Mouse (Mus musculus): ENCODE results near the gene Nrtn. TPM values are rescaled to one million over a fixed set of nuclear protein-coding genes. Genes with fewer than 3 reads are reported as not detected.

Nrtn gene
- polyA plus RNA-seq, 1 experiment from 2014 or later, result 32.4 TPM

DNA sequence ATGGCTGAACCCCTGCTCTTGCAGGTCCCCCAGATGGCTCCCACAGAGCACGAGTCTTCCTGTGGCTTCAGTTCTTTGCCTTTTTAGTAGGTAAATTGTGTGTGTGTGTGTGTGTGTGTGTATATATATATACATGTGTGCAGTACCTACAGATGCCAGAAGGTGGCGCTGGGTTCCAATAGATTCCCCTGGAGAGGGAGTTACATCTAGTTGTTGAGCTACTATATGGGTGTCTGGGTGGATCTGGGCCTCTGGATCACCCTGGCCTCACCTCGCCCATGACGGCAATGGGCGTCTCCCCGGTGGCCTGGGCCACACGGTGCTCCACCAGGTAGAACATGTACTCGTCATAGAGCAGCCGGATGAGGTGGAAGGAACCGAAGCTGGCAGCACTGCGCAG, 20.2 kb upstream of the Nrtn start:
- no peaks in the 10 kb centered on the region for H3K27me3 ChIP-seq (ENCODE audit: control insufficient read depth, insufficient read depth, low read length)
- WGBS, result 92% methylated on average over 11 of the region's 11 CpGs
- no peak overlapping the region for H3K4me2 ChIP-seq (replicated peaks; ENCODE audit: low read depth)
- H3K9ac ChIP-seq (ENCODE audit: low read length), result no peak overlapping the region
- H3K4me3 ChIP-seq (ENCODE audit: low read depth, low read length), result no peak overlapping the region
- TF ChIP-seq EP300 (optimal IDR thresholded peaks at IDR 0.05) (no peak), CTCF (IDR thresholded peaks at IDR 0.05; ENCODE audit: low read depth) (peak; percentile 39)
- ATAC-seq (ENCODE audit: low FRiP score, low TSS enrichment) (no peak), DNase-seq (ENCODE audit: low spot score) (no peak)
- peaks cover 6% of the 10 kb centered on the region; the same call in 1 of the 2 replicates for H3K36me3 ChIP-seq (ENCODE audit: control insufficient read depth, insufficient read depth, low read length)
- H3K9me3 ChIP-seq (ENCODE audit: control insufficient read depth, low read length), result no peaks in the 10 kb centered on the region
- H3K27ac ChIP-seq (replicated peaks), result no peak overlapping the region
- no peaks in the 10 kb centered on the region for H3K4me1 ChIP-seq (replicated peaks; ENCODE audit: control insufficient read depth, insufficient read depth)

DNA sequence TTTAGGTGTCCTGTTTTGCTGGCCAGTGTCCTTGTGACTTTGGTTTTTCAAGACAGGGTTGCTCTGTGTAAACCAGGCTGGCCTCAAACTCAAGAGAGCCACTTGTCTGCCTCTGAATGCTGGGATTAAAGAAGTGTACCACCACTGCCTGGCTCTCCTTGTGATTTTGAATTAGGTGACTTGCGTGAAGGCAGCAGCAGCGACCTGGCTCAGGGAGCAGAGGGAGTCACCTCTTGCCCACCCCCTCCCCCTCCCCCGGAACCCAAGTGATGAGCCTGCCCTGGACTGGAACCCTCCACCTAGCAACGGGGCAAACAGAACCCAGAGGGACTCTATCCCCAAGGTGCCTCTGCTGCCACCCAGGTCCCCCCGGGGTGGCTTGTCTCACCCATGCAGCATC, 12.6 kb upstream of the Nrtn start, which contains the start of gene Prr22:
Gene Prr22 (plus strand): TSS at position 301 of the 400 bp plus-strand sequence.
- no peak within 1 kb of the TSS for H3K27ac ChIP-seq (replicated peaks)
- H3K9ac ChIP-seq (ENCODE audit: low read length), result no peak within 1 kb of the TSS
- peaks cover 12% of the 10 kb centered on the region; the same call in 1 of the 2 replicates for H3K36me3 ChIP-seq (ENCODE audit: control insufficient read depth, insufficient read depth, low read length)
- no peaks in the 10 kb centered on the region for H3K4me1 ChIP-seq (replicated peaks; ENCODE audit: control insufficient read depth, insufficient read depth)
- no peak within 1 kb of the TSS for H3K4me3 ChIP-seq (ENCODE audit: low read depth, low read length)
- ATAC-seq (ENCODE audit: low FRiP score, low TSS enrichment) (no peak), DNase-seq (ENCODE audit: low spot score) (no peak)
- 88% methylated on average over 5 of the region's 5 CpGs for WGBS
- no peak within 1 kb of the TSS for H3K4me2 ChIP-seq (replicated peaks; ENCODE audit: low read depth)
- no peaks in the 10 kb centered on the region for H3K9me3 ChIP-seq (ENCODE audit: control insufficient read depth, low read length)
- TF ChIP-seq EP300 (optimal IDR thresholded peaks at IDR 0.05) (no peak), CTCF (IDR thresholded peaks at IDR 0.05; ENCODE audit: low read depth) (no peak)
- no peaks in the 10 kb centered on the region for H3K27me3 ChIP-seq (ENCODE audit: control insufficient read depth, insufficient read depth, low read length)

DNA sequence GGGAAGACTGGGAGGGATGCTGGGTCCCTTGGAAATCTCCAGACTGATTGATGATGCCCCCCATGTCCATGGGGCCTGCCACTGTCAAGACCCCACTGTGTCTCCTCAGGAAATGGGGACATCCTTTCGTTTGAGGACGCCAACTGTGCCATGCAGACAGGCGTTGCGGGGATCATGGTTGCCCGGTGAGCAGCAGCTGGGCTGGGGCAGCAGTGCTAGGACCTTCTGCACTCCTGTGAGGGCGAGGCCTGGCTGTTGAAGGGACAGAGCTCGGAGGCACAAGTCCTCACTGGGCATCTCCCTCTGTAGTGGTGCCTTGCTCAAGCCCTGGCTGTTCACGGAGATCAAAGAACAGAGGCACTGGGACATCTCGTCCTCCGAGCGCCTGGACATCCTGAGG, 11.6 kb upstream of the Nrtn start:
- H3K27me3 ChIP-seq (ENCODE audit: control insufficient read depth, insufficient read depth, low read length), result no peaks in the 10 kb centered on the region
- no peaks in the 10 kb centered on the region for H3K9me3 ChIP-seq (ENCODE audit: control insufficient read depth, low read length)
- H3K36me3 ChIP-seq (ENCODE audit: control insufficient read depth, insufficient read depth, low read length), result peaks cover 12% of the 10 kb centered on the region; the same call in 1 of the 2 replicates
- no peak for DNase-seq (ENCODE audit: low spot score)
- H3K4me3 ChIP-seq (ENCODE audit: low read depth, low read length), result no peak overlapping the region
- ATAC-seq (ENCODE audit: low FRiP score, low TSS enrichment), result no peak
- no peaks in the 10 kb centered on the region for H3K4me1 ChIP-seq (replicated peaks; ENCODE audit: control insufficient read depth, insufficient read depth)
- TF ChIP-seq EP300 (optimal IDR thresholded peaks at IDR 0.05), result no peak
- no peak for TF ChIP-seq CTCF (IDR thresholded peaks at IDR 0.05; ENCODE audit: low read depth)
- H3K27ac ChIP-seq (replicated peaks), result no peak overlapping the region
- 94% methylated on average over 11 of the region's 11 CpGs for WGBS
- no peak overlapping the region for H3K9ac ChIP-seq (ENCODE audit: low read length)
- H3K4me2 ChIP-seq (replicated peaks; ENCODE audit: low read depth), result no peak overlapping the region

DNA sequence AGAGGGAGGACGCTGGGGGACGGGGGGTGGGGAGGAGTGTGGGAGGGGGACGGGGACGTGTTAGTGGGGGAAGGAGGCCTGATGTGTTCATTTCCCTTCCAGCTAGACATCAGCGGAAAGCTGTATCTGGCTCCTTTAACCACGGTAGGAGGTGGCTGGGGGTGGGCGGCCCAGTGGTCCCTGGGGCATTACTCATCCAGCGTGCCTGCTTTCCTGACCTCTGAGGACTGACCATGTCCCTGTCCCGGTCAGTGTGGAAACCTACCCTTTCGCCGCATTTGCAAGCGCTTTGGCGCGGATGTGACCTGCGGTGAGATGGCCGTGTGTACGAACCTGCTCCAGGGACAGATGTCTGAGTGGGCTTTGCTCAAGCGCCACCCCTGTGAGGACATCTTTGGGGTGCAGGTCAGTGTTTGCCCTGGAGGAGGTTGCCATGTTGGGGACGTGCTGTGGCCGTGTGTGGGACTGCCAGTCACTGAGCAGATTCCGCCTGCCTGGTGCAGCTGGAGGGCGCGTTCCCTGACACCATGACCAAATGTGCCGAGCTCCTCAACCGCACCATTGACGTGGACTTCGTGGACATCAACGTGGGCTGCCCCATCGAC, 10.3 kb upstream of the Nrtn start:
- Histone ChIP-seq H3K36me3 (ENCODE audit: control insufficient read depth, insufficient read depth, low read length) (peaks cover 12% of the 10 kb centered on the region; the same call in 1 of the 2 replicates), H3K4me2 (replicated peaks; ENCODE audit: low read depth) (no peak overlapping the region), H3K4me1 (replicated peaks; ENCODE audit: control insufficient read depth, insufficient read depth) (no peaks in the 10 kb centered on the region), H3K9me3 (ENCODE audit: control insufficient read depth, low read length) (no peaks in the 10 kb centered on the region), H3K9ac (ENCODE audit: low read length) (no peak overlapping the region), H3K27ac (replicated peaks) (no peak overlapping the region), H3K4me3 (ENCODE audit: low read depth, low read length) (no peak overlapping the region), H3K27me3 (ENCODE audit: control insufficient read depth, insufficient read depth, low read length) (no peaks in the 10 kb centered on the region)
- TF ChIP-seq CTCF (IDR thresholded peaks at IDR 0.05; ENCODE audit: low read depth) (no peak), EP300 (optimal IDR thresholded peaks at IDR 0.05) (no peak)
- ATAC-seq (ENCODE audit: low FRiP score, low TSS enrichment) (no peak), DNase-seq (ENCODE audit: low spot score) (no peak)
- 92% methylated on average over 29 of the region's 29 CpGs for WGBS

DNA sequence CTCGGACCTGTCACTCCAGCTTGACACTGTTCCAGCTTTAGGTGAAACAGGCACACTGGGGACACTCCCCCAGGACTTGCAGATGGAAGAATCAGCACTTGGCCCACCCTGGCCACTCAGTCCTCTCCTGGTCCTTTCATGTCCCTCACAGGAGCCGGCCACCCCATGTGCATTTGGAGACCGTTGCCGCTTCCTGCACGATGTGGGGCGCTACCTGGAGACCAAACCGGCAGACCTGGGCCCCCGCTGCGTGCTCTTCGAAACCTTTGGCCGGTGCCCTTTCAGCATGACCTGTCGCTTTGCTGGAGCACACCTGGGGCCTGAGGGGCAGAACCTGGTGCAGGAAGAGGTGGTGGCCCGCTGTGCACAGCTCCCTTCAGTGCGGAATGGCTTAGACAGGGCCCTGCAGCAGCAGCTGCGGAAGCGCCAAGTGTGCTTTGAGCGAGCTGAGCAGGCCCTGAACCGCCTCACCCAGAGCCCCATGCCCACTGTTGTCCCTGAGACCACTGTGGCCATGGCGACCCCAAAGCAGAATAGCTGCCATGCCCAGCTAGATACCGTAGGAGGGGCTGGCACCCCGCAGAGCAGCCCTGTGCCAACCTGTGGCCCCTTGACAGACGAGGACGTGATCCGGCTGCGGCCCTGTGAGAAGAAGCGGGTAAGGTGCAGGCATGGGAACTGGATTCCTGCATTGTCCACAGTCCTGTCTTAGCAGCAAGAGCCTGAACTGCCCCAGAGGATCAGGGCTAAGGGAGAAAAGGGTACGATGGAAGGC, 9.5 kb upstream of the Nrtn start:
- Histone ChIP-seq H3K9me3 (ENCODE audit: control insufficient read depth, low read length) (no peaks in the 10 kb centered on the region), H3K4me1 (replicated peaks; ENCODE audit: control insufficient read depth, insufficient read depth) (no peaks in the 10 kb centered on the region; the same call in 1 of the 2 replicates), H3K27ac (replicated peaks) (no peak overlapping the region), H3K36me3 (ENCODE audit: control insufficient read depth, insufficient read depth, low read length) (peaks cover 12% of the 10 kb centered on the region; the same call in 1 of the 2 replicates), H3K4me3 (ENCODE audit: low read depth, low read length) (no peak overlapping the region), H3K27me3 (ENCODE audit: control insufficient read depth, insufficient read depth, low read length) (no peaks in the 10 kb centered on the region), H3K4me2 (replicated peaks; ENCODE audit: low read depth) (no peak overlapping the region), H3K9ac (ENCODE audit: low read length) (no peak overlapping the region)
- TF ChIP-seq EP300 (optimal IDR thresholded peaks at IDR 0.05), result no peak
- ATAC-seq (ENCODE audit: low FRiP score, low TSS enrichment), result no peak
- WGBS, result 94% methylated on average over 26 of the region's 27 CpGs
- DNase-seq (ENCODE audit: low spot score), result no peak

DNA sequence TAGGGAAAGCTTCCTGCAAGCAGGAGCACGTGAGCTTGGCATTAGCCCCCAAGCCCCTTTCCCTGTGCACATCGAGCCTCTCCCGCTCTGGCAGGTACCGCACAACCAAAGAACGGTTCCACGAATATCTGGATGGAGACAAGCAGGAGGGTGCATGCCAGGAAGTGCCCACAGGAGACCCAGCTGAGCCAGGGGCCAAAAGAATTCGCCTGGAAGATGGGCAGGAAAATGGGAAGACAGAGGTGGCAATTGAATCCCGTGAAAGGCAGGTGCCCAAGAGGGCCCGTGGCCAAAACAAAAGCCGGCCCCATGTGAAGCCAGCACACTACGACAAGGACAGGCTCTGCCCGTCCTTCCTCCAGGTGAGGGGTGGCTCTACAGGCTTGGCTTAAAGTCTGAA, 8.1 kb upstream of the Nrtn start:
- Histone ChIP-seq H3K4me2 (replicated peaks; ENCODE audit: low read depth) (peak overlapping the region; percentile 50), H3K9ac (ENCODE audit: low read length) (peak overlapping the region; percentile 0; the same call in 1 of the 2 replicates), H3K27ac (replicated peaks) (no peak overlapping the region), H3K36me3 (ENCODE audit: control insufficient read depth, insufficient read depth, low read length) (peaks cover 12% of the 10 kb centered on the region; the same call in 1 of the 2 replicates), H3K4me3 (ENCODE audit: low read depth, low read length) (peak overlapping the region; percentile 75), H3K27me3 (ENCODE audit: control insufficient read depth, insufficient read depth, low read length) (no peaks in the 10 kb centered on the region), H3K4me1 (replicated peaks; ENCODE audit: control insufficient read depth, insufficient read depth) (peaks cover 6% of the 10 kb centered on the region), H3K9me3 (ENCODE audit: control insufficient read depth, low read length) (no peaks in the 10 kb centered on the region)
- no peak for TF ChIP-seq CTCF (IDR thresholded peaks at IDR 0.05; ENCODE audit: low read depth)
- TF ChIP-seq EP300 (optimal IDR thresholded peaks at IDR 0.05), result no peak
- ATAC-seq (ENCODE audit: low FRiP score, low TSS enrichment), result no peak
- 41% methylated on average over 12 of the region's 12 CpGs for WGBS
- DNase-seq (ENCODE audit: low spot score), result no peak
